Mouse (Mus musculus): ENCODE results near the gene Btbd2.

Btbd2 gene

DNA sequence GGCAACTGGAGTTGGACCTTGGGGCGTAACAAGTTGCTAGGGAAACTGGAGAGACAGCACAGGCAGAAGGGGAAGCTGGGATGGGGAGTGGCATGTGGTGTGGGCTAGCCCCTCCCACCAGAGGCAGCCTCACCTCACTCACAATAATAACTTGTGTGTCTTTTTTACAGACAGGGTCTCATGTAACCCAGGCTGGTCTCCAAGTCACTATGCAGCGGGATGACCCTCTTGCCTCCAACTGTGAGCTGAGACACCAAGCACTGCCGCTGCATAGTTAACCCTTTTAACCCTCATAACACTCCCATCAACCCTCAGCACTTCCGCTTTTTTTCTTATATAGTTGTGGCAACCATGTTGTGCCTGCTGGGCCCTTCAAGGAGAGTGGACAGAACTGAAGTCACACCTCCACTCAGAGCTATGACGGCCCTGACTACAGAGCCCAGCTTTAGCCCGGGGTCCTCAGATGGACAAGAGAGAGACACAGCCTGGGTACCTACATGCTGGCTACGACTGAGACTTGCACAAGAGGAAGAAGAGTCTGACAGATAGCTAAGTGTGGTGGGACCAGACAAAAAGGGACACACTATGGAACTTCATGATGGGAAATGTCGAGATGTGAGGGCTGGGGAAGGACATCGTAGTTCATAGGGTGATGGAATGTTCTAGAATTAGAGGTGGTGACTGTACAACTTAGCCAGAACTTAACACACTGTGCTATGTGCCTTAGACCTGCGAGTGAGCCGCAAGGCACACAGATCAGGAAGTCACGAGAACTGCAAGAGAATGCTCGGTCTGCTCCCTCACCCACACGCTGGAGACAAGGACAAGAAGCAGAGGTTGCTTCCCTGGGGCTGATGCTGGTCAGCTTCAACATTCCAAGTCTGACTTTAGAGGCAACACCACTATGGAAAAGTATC, 35.6 kb upstream of the Btbd2 start:
- in situ Hi-C loops (cut with MboI, MseI): no loop called here

DNA sequence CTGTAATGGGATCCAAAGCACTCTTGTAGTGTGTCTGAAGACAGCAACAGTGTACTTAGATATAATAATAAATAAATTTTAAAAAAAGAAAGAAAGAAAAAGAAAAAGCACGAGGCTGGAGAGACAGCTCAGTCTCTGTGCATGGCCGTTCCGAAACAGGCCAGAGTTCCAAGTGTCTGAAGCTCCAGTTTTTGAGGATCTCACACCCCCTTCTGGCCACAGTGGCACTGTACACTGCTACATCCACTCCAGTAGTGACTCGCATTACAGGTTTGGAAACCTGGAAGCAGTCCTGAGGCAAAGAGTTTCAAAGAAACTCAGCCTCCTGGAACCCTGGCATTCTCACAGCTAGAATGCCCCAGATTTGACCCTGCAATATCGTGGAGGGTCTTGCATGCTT, 31.0 kb upstream of the Btbd2 start:
- in situ Hi-C loops (cut with MboI, MseI): no loop called here

GRCm38 (mm10) chr10:80686617-80687016, 29.7 kb upstream of the Btbd2 start:
- in situ Hi-C loops (cut with MboI, MseI): no loop called here

GRCm38 (mm10) chr10:80684984-80685383, 28.1 kb upstream of the Btbd2 start:
- in situ Hi-C loops (cut with MboI, MseI): no loop called here

- in situ Hi-C loops (cut with MboI, MseI): no loop called here
Observed at GRCm38 (mm10) chr10:80684214-80684613, 27.3 kb upstream of the Btbd2 start.

- in situ Hi-C loops (cut with MboI, MseI): no loop called here
Observed at GRCm38 (mm10) chr10:80683647-80684046, 26.8 kb upstream of the Btbd2 start.

DNA sequence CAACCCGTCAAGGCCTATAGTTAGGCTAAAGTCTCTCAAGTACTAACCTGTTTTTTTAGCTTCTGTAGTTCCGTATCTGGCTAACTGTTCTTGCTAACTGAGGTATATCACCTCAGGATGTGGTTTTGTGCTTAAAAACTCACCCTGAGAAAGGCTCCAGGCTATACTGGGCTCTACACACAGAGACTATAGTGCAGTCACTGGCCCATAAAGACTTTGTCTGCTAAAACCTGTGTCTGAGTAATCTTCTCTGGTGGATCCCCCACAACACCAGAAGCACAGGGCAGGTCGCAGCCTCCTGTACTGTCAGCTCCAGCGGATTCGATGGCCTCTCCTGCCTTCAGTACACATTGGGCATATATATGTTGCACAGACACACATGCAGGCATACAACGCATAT, 25.1 kb upstream of the Btbd2 start:
- in situ Hi-C loops (cut with MboI, MseI): no loop called here

- in situ Hi-C loops (cut with MboI, MseI): no loop called here
Observed at GRCm38 (mm10) chr10:80680260-80680696, 23.4 kb upstream of the Btbd2 start.

DNA sequence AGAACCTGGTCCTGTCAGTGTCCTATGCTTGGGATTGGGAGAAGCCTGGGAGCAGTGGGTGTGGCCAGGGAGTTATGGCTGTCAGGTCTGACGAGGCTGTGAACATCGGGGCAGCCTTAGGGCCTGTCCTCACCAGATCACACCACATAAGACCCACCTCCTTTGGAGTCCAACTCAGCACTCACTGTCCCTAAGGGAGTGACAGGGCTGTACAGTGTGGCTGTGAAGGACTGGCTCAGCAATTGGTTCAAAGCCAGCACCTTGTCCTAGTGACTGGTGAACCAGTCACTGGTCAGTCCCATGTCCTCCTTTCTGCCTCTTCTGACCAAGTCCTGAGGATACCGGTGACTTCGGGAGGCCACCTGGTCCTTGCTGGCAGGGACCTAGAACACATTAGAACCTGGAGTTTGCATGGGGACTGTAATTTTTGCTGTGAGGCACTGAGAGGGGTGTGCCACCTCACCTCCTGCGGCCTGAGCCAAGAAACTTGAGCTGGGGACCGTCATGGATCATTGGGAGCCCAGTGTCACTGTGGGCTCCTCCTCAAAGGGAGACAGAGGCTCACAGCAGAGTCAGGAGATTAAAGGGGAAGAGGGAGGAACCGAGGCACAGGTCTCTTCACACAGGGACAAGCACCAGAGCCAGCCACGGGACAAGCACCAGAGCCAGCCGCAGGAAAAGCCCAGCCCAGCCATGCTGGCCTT, 22.8 kb upstream of the Btbd2 start:
- in situ Hi-C loops (cut with MboI, MseI): loop anchor here (5.0 kb wide), 1 partner anchor 102 kb away; the partner anchor contains the start of gene Klf16

DNA sequence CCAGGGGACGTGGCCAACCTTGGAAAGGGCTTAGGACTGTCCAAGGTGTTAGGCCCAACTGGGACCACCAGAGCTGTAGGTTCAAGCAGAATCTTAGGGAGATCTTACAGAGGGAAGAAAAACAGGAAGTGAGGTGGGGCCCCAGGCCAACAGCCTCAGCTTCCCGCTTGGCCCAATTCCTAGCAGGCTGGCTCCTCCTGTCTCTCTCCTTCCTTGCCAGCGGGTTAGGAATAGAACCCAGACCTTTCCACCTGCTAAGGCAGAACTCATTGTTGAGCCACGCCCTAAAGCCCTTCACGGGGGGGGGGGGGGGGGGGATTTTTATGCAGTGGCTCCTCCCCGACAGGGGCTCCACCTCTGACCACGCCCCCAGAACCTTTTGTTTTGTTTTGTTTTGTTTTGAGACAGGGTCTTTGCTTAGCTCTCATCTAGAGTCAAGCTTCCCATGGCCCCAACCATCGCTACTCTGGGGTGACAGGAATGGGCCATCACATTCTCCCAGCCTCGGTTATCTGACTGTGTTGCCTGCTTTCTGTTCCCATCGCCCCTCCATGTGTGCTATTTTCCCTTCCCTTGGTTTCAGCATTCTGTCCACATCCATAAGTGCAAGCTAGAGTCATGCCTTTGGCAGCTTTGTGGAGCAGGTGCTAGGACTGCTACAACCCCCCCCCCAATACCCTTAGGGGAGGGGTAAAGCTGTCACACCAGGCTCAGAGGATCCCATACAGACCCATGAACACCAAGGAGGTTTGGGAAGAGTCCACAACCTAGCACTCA, 21.9 kb upstream of the Btbd2 start:
- in situ Hi-C loops (cut with MboI, MseI): loop anchor here (5.0 kb wide), 1 partner anchor 101 kb away; the partner anchor contains the start of gene Klf16

DNA sequence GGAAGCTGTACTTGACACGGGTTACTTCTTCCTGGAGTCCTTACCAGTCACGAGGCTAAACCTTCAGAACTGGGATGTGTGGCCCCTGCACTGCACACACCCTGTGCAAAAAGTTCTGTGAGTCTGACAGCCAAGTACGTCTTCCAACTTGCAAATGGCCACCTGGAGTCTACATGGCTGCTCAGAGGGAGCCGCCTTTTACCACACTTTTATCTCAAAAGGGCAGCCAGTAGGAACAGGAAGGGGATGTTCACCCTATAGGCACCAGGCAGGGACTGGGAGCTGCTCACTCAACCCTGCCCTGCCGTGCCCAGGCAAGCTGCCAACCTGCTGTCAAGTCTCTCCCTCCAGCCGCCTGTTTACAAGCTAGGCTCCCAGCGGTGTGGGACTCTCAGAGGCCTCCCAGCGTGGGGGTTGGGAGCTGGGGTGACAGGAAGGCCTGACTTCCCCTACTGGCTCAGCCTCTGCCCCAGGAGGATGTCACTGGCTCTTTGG, 21.1 kb upstream of the Btbd2 start, which contains the start of gene Mknk2:
Gene Mknk2 (minus strand): TSS at position 171 of the 495 bp plus-strand sequence.
- in situ Hi-C loops (cut with MboI, MseI): loop anchor here (5.0 kb wide), 1 partner anchor 101 kb away; the partner anchor contains the start of gene Klf16

- in situ Hi-C loops (cut with MboI, MseI): loop anchor here (5.0 kb wide), 1 partner anchor 100 kb away; the partner anchor contains the start of gene Klf16
Observed at GRCm38 (mm10) chr10:80677128-80677875, 20.4 kb upstream of the Btbd2 start.

DNA sequence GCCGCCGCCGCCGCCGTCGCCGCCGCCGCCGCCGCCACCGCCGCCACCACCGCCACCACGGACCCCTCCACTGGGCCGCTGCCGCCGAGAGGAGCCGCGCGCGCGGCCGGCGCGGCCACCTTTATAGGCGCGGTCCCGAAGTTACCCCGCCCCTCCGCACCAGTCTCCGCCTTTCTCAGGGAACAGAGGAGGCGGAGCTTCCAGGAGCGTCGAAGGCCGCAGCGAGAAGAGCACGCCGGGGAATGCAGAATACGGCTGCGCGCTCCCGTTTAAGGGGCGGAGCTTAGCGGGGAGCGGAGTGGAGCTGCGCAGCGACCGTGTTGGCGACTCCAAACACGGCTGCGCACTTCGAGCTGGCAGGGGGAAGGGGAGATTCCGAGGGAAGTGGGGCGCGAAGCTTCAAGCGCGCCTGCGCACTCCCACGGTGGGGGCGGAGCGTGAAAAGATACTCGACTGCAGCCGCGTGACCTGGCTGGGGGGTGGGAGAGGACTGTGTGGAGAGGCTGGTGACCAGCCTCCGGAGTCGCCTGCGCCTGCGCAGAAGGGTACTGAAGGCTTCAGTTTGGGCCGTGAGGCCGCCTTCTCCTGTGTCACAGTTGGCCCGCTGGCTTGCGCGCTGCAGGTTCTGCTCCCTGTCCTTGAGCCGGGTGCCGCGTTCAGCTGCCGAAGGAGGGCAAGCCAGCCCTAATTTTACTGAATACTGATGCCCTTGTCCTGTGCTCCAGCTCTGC, 19.5 kb upstream of the Btbd2 start:
- in situ Hi-C loops (cut with MboI, MseI): loop anchor here (5.0 kb wide), 1 partner anchor 99 kb away; the partner anchor contains the start of gene Klf16

GRCm38 (mm10) chr10:80675405-80676197, 18.7 kb upstream of the Btbd2 start:
- in situ Hi-C loops (cut with MboI, MseI): loop anchor here (5.0 kb wide), 1 partner anchor 98 kb away; the partner anchor contains the start of gene Klf16

DNA sequence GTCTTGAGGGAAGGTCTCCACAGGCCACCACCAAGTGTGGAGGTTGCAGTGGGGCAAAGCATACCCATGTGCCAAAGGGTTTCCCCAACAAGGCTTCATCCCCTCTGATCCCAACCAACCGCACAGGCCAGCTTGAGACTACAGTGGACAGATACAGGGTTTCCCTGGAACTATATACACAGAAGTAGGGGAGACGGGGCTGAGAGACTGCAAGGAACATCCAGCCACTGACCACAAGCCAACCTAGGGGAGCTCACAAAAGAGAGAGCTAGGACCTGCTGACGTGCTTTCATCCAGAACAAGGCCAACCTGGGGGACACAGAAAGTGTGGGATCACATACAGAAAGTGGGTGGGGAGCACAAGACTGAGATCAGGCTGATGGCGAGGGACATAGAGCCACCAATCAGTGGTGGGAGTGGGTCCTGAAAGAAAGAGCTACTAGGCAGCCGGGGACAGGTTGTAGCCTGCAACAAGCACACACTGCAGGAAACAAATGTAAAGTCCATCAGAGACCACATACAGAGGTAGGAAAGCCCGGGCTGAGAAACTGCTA, 18.1 kb upstream of the Btbd2 start:
- in situ Hi-C loops (cut with MboI, MseI): loop anchor here (5.0 kb wide), 1 partner anchor 98 kb away; the partner anchor contains the start of gene Klf16

DNA sequence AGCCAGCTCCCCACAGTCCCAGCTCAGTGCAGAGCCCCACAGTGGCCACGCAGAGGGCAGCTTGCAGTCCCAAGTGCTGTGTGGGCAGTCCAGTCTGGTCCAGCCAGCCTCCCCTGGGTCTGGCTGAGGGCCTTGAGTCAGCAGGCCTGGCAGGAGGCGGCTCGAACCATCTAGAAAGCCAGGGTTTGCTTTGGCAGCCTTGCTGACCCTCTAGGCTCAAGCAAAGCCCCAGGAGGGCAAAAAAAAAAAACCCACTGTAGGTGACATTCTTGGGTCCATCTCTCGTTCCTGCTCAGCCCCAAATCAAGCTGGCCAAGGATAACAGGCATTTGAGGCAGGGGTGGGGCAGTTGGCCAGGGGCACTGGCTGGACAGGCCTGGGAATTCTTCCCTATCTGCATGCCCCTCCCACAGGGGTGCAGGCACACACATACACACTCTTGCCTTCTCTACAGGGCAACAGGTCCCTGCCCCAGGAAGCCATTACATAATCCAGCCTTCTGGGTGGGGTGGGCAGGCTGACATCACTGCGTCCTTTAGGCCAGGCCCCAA, 17.4 kb upstream of the Btbd2 start:
- in situ Hi-C loops (cut with MboI, MseI): no loop called here

DNA sequence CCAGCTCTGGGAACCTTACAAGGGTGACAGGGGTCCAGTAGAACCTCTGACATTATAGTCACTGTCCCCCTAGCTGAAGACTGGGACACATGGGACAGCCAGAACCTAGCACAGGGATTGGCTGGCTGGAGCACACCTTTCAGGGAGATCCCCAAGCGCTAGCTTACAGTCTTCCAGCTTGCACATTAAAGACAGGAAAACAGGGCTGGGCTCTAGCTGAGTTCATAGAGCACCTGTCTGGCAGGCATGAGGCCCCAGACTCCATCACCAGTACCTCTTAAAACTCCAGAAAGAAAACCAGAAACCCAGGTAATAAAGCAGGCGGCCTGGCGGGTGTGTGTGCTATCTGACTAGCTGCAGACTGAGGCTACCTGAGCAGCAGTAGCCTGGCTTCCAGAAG, 16.8 kb upstream of the Btbd2 start:
- in situ Hi-C loops (cut with MboI, MseI): no loop called here
